Mouse (Mus musculus): ENCODE measurements around the gene Vmn1r237.

GRCm38 (mm10) chr17:21289695-21290094 is 22.0 kb upstream of the Vmn1r237 start:
- TF ChIP-seq CTCF (IDR thresholded peaks at IDR 0.05; ENCODE audit: low read depth, low read length) (no peak), TAL1 (conservative IDR thresholded peaks at IDR 0.05; ENCODE audit: low read depth, low read length) (no peak)

All from G1E (cell line).